Mouse (Mus musculus): ENCODE measurements around the gene Iqsec2. TPM values are rescaled to one million over a fixed set of nuclear protein-coding genes. Genes with fewer than 3 reads are reported as not detected.
A peak's percentile ranks its signal among the peaks of the same experiment; 100 is the strongest.
"Not testable (repeated sequence)": the region's sequence is repeated elsewhere in the genome, so short reads cannot be mapped to it uniquely, and the experiment has no call there.

Gene Iqsec2
- polyA plus RNA-seq, 1 experiment from 2014 or later = 5.0 TPM

DNA sequence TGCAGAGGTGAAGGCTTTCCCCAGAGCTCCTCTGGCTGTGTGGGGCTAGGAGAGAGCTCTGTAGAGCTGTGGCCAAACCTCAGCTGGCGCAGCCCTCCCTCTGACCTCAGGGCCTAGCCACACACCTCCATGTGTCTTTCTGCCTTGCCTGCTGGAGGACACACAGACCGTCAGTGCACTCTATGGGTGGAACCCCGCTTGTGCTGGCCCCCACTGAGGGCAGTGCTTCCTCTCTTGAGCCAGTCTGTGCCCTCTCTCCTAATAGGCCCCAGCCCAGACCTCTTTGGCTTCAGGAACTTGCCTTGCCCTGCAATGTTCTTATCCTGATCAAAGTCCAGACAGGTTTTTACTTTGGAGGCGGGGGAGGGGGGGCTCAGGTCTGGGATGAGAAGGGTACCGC lies 80.2 kb downstream of the Iqsec2 start:
- H3K9me3 ChIP-seq (replicated peaks) = no peaks in the 10 kb centered on the region
- H3K4me2 ChIP-seq = no peak overlapping the region
- ATAC-seq (replicated peaks; ENCODE audit: low FRiP score) = no peak
- no peaks in the 10 kb centered on the region for H3K4me1 ChIP-seq
- H3K27me3 ChIP-seq = peaks cover 63% of the 10 kb centered on the region
- H3K27ac ChIP-seq = no peak overlapping the region
- H3K36me3 ChIP-seq = 0 out of 2 replicates have a peak, but pooled peaks cover 5% of the 10 kb centered on the region
- WGBS = 72% methylated on average over 5 of the region's 5 CpGs
- no peak overlapping the region for H3K4me3 ChIP-seq (replicated peaks)
- H3K9ac ChIP-seq = no peak overlapping the region

DNA sequence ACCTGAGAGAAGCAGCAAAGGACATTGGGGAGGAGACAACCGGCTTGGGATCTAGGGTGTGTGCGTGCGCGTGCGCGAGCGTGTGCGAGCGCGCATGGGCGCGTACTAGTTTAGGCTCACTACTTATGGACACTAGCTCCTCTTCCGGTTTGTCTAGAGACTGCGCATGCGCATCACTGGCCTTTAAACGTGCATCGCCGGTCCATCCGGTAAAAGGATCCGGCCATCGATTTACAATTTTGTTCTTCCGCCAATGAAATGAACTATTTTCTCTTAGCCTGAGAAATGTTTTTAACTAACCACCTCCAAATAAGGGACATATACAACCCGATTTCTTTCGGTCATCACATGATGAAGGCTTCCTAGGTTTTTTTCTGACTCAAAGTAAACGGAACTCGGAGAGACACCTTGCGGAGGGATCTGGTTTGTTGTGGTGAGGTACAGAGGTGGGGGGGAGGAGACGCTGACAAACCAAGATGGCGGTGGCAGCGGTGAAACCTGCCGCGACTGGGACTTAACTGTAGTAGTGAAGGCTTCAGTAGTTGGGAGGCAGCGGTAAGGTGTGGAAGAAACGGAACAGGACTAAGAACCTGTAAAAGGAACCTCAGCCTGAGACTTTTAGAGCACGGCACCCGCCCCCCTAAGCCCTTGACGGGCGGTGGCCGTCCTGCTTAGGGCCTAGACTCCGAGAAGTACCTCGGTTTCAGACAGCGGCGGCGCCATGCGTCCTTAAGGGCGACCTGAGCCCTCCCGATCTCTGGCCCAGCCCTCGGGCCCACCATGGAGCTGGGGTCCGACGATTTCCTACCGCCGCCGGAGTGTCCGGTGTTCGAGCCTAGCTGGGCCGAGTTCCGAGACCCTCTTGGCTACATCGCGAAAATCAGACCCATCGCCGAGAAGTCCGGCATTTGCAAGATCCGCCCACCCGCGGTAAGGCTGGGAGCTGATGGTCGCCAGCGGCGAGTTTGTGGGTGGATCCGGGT lies 89.0 kb downstream of the Iqsec2 start, which contains the start of gene Kdm5c:
Kdm5c (plus strand) TSS at position 240 of the 983 bp plus-strand sequence.
- 1% methylated on average over 69 of the region's 69 CpGs for WGBS
- Histone ChIP-seq H3K36me3 (peaks cover 16% of the 10 kb centered on the region), H3K4me2 (peak within 1 kb of the TSS; percentile 66), H3K27me3 (no peaks in the 10 kb centered on the region), H3K27ac (peak within 1 kb of the TSS; percentile 75), H3K4me1 (peaks cover 18% of the 10 kb centered on the region), H3K4me3 (replicated peaks) (peak within 1 kb of the TSS; percentile 95), H3K9me3 (replicated peaks) (no peaks in the 10 kb centered on the region), H3K9ac (peak within 1 kb of the TSS; percentile 94)
- peak; percentile 99 for ATAC-seq (replicated peaks; ENCODE audit: low FRiP score)

DNA sequence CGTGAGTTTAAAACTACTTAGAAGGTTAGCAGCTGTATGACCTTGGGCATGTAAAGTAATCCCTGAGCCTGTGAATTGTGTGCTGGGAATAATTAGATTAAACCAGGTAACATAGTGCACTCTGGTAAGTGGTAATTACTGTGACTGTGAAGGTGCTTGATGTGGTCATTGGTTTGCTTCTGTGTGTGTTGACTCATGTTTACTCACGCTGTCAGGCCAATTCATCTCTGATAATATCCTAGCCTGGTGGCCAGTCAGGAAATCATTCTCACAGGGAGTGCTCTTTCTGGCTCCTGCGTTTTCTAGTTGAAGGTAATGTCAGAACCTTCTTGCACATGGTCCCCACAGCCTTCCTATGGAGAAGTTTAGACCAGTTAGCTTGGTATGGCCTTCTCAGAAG lies 90.1 kb downstream of the Iqsec2 start:
- Histone ChIP-seq H3K27me3 (no peaks in the 10 kb centered on the region), H3K4me2 (peak overlapping the region; percentile 66), H3K4me1 (peaks cover 18% of the 10 kb centered on the region), H3K9ac (peak overlapping the region; percentile 94), H3K9me3 (replicated peaks) (no peaks in the 10 kb centered on the region), H3K4me3 (replicated peaks) (peak overlapping the region; percentile 95), H3K27ac (no peak overlapping the region), H3K36me3 (peaks cover 26% of the 10 kb centered on the region)
- no peak for ATAC-seq (replicated peaks; ENCODE audit: low FRiP score)
- 19% methylated on average over 3 of the region's 3 CpGs for WGBS

GRCm38 (mm10) chrX:152235758-152236157 lies 91.7 kb downstream of the Iqsec2 start:
- no peaks in the 10 kb centered on the region for H3K27me3 ChIP-seq
- H3K4me1 ChIP-seq = peaks cover 18% of the 10 kb centered on the region
- no peaks in the 10 kb centered on the region for H3K9me3 ChIP-seq (replicated peaks)
- no peak overlapping the region for H3K4me3 ChIP-seq (replicated peaks)
- no peak overlapping the region for H3K27ac ChIP-seq
- no peak overlapping the region for H3K9ac ChIP-seq
- H3K36me3 ChIP-seq = peaks cover 42% of the 10 kb centered on the region
- H3K4me2 ChIP-seq = peak overlapping the region; percentile 66; the same call in 1 of the 2 replicates
- no peak for ATAC-seq (replicated peaks; ENCODE audit: low FRiP score)
- 77% methylated on average over 2 of the region's 2 CpGs for WGBS

GRCm38 (mm10) chrX:152243140-152243539 lies 99.1 kb downstream of the Iqsec2 start:
- not testable (repeated sequence) for ATAC-seq (replicated peaks; ENCODE audit: low FRiP score); H3K27me3 ChIP-seq; H3K4me1 ChIP-seq; H3K27ac ChIP-seq; H3K4me2 ChIP-seq; H3K4me3 ChIP-seq (replicated peaks); H3K9me3 ChIP-seq (replicated peaks); H3K9ac ChIP-seq
- 86% methylated on average over 6 of the region's 6 CpGs for WGBS
- H3K36me3 ChIP-seq = peaks cover 91% of the 10 kb centered on the region

GRCm38 (mm10) chrX:152244492-152245189 lies 100.6 kb downstream of the Iqsec2 start:
- no peaks in the 10 kb centered on the region for H3K9me3 ChIP-seq (replicated peaks)
- H3K36me3 ChIP-seq = peaks cover 91% of the 10 kb centered on the region
- H3K27ac ChIP-seq = no peak overlapping the region
- 99% methylated on average over 2 of the region's 2 CpGs for WGBS
- ATAC-seq (replicated peaks; ENCODE audit: low FRiP score) = no peak
- no peaks in the 10 kb centered on the region for H3K4me1 ChIP-seq
- H3K27me3 ChIP-seq = no peaks in the 10 kb centered on the region
- H3K4me2 ChIP-seq = no peak overlapping the region
- no peak overlapping the region for H3K4me3 ChIP-seq (replicated peaks)
- H3K9ac ChIP-seq = no peak overlapping the region

DNA sequence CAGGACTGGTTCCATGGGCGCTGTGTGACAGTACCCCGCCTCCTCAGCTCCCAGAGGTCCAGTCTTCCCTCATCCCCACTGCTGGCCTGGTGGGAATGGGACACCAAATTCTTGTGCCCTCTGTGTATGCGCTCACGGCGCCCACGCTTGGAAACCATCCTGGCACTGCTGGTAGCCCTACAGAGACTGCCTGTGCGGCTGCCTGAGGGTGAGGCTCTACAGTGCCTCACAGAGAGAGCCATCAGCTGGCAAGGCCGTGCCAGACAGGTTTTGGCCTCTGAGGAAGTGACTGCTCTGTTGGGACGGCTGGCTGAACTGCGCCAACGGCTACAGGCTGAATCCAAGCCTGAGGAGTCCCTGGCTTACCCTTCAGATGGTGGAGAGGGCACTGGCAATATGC lies 127.1 kb downstream of the Iqsec2 start:
- Histone ChIP-seq H3K9ac (no peak overlapping the region), H3K27ac (no peak overlapping the region), H3K4me1 (no peaks in the 10 kb centered on the region), H3K4me3 (replicated peaks) (no peak overlapping the region), H3K9me3 (replicated peaks) (no peaks in the 10 kb centered on the region), H3K36me3 (peaks cover 97% of the 10 kb centered on the region), H3K4me2 (no peak overlapping the region), H3K27me3 (no peaks in the 10 kb centered on the region)
- 97% methylated on average over 11 of the region's 11 CpGs for WGBS
- ATAC-seq (replicated peaks; ENCODE audit: low FRiP score) = no peak

Other genes starting within 250 kb of the Iqsec2 start
- 226 and 242 TPM in 2 replicates for gene Hsd17b10, start 142.4 kb upstream of the Iqsec2 start, polyA plus RNA-seq (2015; fragmentation: Nextera tagmentation; extraction: Ambion mirVana)
- gene Ribc1, start 128.0 kb upstream of the Iqsec2 start, polyA plus RNA-seq (2015; fragmentation: Nextera tagmentation; extraction: Ambion mirVana) = 3.1 and 3.5 TPM in 2 replicates
- 117 and 118 TPM in 2 replicates for gene Smc1a, start 127.8 kb upstream of the Iqsec2 start, polyA plus RNA-seq (2015; fragmentation: Nextera tagmentation; extraction: Ambion mirVana)
- gene Kdm5c, start 88.8 kb downstream of the Iqsec2 start, polyA plus RNA-seq (2015; fragmentation: Nextera tagmentation; extraction: Ambion mirVana) = 43.4 and 44.0 TPM in 2 replicates
- gene Kantr, start 183.2 kb downstream of the Iqsec2 start, polyA plus RNA-seq (2015; fragmentation: Nextera tagmentation; extraction: Ambion mirVana) = 16.8 and 17.8 TPM in 2 replicates
- gene Tspyl2, start 198.2 kb downstream of the Iqsec2 start, polyA plus RNA-seq (2015; fragmentation: Nextera tagmentation; extraction: Ambion mirVana) = 30.3 and 35.4 TPM in 2 replicates
- 3.8 and 4.2 TPM in 2 replicates for gene Gpr173, start 224.4 kb downstream of the Iqsec2 start, polyA plus RNA-seq (2015; fragmentation: Nextera tagmentation; extraction: Ambion mirVana)